Mouse (Mus musculus): ENCODE results near the gene Fbxl18. TPM values are rescaled to one million over a fixed set of nuclear protein-coding genes. Genes with fewer than 3 reads are reported as not detected.

Fbxl18 gene
- polyA plus RNA-seq, 1 experiment from 2014 or later = 25.6 TPM

DNA sequence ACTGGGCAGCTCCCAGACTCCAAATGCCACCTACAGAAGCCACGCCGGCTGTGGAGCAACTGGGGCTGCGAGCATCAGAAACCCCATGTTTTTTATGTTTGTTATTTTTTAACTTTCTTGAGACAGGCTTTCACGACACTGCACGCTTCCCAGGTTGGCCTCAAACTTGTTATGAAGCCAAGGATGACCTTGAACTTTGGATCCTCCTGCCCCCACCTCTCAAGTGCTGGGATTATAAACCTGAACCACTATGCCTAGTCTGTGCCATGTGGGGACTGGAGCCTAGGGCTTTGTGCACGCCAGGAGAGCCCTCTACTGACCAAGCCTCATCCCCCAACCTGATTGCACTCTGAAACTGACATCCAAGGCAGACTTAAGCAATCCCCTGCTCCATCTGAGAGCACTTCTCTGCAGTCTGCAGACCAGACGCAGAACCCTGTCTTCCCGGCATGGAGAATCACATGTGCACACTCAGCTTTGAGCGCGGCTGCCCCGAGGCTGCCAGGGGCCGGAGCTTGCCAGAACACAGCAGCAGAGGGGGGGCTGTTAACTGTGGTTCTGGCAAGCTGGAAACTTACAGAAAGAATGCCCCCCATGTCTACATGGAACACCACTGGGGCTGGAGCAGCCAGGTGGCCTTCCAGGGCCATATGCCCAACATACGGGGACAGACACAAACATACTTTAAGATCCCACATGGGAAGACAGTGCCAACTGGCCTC lies 20.3 kb downstream of the Fbxl18 start:
- 92% methylated on average over 13 of the region's 13 CpGs for WGBS
- peaks cover 91% of the 10 kb centered on the region for H3K36me3 ChIP-seq (replicated peaks)

DNA sequence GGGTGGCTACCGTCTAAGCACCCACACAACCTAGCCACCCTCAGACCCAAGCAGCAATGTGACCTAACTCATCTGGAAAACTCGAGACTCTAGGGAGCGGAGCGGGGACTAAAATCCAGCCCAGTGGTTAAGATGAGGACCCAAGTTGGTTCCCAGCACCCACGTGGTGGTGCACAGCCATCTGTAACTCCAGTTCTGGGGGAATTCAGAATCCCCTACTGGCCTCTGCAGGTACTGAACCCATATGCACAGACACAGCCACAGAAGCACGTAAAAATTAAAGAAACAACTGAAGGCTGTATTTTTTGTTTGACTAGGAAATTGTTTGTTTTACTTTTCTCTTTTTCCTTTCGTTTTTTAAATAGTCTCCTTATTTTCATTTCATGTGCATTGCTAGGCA lies 21.5 kb downstream of the Fbxl18 start:
- H3K4me1 ChIP-seq = peaks cover 14% of the 10 kb centered on the region
- DNase-seq (ENCODE audit: low spot score) = no peak
- 0 out of 2 replicates have a peak, but pooled peaks cover 5% of the 10 kb centered on the region for H3K9me3 ChIP-seq
- no peak overlapping the region for H3K27ac ChIP-seq (replicated peaks)
- H3K27me3 ChIP-seq (replicated peaks; ENCODE audit: low read depth, poor library complexity, severe bottlenecking) = no peaks in the 10 kb centered on the region
- H3K4me3 ChIP-seq = no peak overlapping the region
- H3K36me3 ChIP-seq (replicated peaks) = peaks cover 98% of the 10 kb centered on the region
- 93% methylated on average over 7 of the region's 7 CpGs for WGBS

More for the DNA sequence above, 20.3 kb downstream of the Fbxl18 start:
- Histone ChIP-seq H3K4me3 (no peak overlapping the region), H3K27me3 (replicated peaks; ENCODE audit: low read depth, poor library complexity, severe bottlenecking) (no peaks in the 10 kb centered on the region), H3K27ac (replicated peaks) (no peak overlapping the region), H3K4me1 (peaks cover 10% of the 10 kb centered on the region), H3K9me3 (0 out of 2 replicates have a peak, but pooled peaks cover 5% of the 10 kb centered on the region)
- DNase-seq (ENCODE audit: low spot score) = no peak

DNA sequence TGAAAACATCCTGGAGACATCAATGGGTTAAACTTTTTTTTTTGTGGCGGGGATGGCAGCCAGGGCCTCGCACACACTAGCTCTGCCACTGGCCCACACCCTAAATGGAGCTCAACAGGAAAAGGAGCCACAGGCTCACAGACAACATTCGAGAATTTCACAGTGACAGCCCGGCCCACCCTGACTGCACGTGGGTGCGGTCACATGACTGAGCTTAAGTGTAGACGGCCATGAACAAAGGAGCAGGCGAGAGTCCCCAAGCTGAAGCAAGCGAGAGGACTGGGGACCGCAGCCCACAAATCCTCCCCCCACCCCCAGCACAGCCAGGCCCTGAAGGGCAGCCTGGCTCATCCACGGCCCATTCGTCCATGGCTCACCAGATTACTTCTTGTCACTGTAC lies 23.5 kb downstream of the Fbxl18 start:
- H3K4me1 ChIP-seq = peaks cover 11% of the 10 kb centered on the region
- no peaks in the 10 kb centered on the region for H3K27me3 ChIP-seq (replicated peaks; ENCODE audit: low read depth, poor library complexity, severe bottlenecking)
- DNase-seq (ENCODE audit: low spot score) = no peak
- peak overlapping the region; percentile 54; the same call in 1 of the 2 replicates for H3K27ac ChIP-seq (replicated peaks)
- WGBS = 75% methylated on average over 12 of the region's 12 CpGs
- 0 out of 2 replicates have a peak, but pooled peaks cover 5% of the 10 kb centered on the region for H3K9me3 ChIP-seq
- H3K4me3 ChIP-seq = no peak overlapping the region
- peaks cover 98% of the 10 kb centered on the region for H3K36me3 ChIP-seq (replicated peaks)

GRCm38 (mm10) chr5:142869463-142869862 lies 25.8 kb downstream of the Fbxl18 start:
- WGBS = 83% methylated on average over 13 of the region's 13 CpGs
- no peak for DNase-seq (ENCODE audit: low spot score)
- peaks cover 11% of the 10 kb centered on the region for H3K4me1 ChIP-seq
- no peak overlapping the region for H3K4me3 ChIP-seq
- no peaks in the 10 kb centered on the region for H3K27me3 ChIP-seq (replicated peaks; ENCODE audit: low read depth, poor library complexity, severe bottlenecking)
- H3K27ac ChIP-seq (replicated peaks) = no peak overlapping the region
- 0 out of 2 replicates have a peak, but pooled peaks cover 5% of the 10 kb centered on the region for H3K9me3 ChIP-seq
- peaks cover 89% of the 10 kb centered on the region for H3K36me3 ChIP-seq (replicated peaks)

- WGBS = 60% methylated on average over 16 of the region's 16 CpGs
- H3K36me3 ChIP-seq (replicated peaks) = no peaks in the 10 kb centered on the region
- H3K27ac ChIP-seq (replicated peaks) = no peak overlapping the region
- no peaks in the 10 kb centered on the region for H3K27me3 ChIP-seq (replicated peaks; ENCODE audit: low read depth, poor library complexity, severe bottlenecking)
- no peak overlapping the region for H3K4me3 ChIP-seq
- H3K9me3 ChIP-seq = peaks cover 4% of the 10 kb centered on the region
- no peak for DNase-seq (ENCODE audit: low spot score)
- H3K4me1 ChIP-seq = peaks cover 5% of the 10 kb centered on the region; the same call in 1 of the 2 replicates
These were observed 37.4 kb downstream of the Fbxl18 start for GRCm38 (mm10) chr5:142857763-142858229.

DNA sequence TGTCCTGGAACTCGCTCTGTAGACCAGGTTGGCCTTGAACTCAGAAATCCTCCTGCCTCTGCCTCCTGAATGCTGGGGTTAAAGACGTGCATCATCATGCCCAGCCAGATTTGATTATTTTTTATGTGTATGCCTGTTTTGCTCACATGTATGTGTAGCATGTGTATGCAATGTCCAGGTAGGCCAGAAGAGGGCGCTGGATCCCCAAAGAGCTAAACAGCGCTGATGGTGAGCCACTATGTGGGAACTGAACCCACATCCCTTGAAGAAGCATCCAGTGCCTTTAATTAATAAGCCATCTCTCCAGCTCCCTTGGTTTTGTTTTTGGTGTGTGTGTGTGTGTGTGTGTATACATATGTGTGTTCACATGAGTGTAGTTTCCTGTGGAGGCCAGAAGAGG lies 38.8 kb downstream of the Fbxl18 start:
- no peaks in the 10 kb centered on the region for H3K27me3 ChIP-seq (replicated peaks; ENCODE audit: low read depth, poor library complexity, severe bottlenecking)
- H3K4me1 ChIP-seq = peaks cover 11% of the 10 kb centered on the region; the same call in 1 of the 2 replicates
- peaks cover 4% of the 10 kb centered on the region for H3K9me3 ChIP-seq
- DNase-seq (ENCODE audit: low spot score) = no peak
- WGBS = 73% methylated on average over 4 of the region's 4 CpGs
- no peaks in the 10 kb centered on the region for H3K36me3 ChIP-seq (replicated peaks)
- no peak overlapping the region for H3K27ac ChIP-seq (replicated peaks)
- no peak overlapping the region for H3K4me3 ChIP-seq

GRCm38 (mm10) chr5:142854877-142855276 lies 40.3 kb downstream of the Fbxl18 start:
- peak; percentile 63 for DNase-seq (ENCODE audit: low spot score)
- H3K4me1 ChIP-seq = peaks cover 13% of the 10 kb centered on the region; the same call in 1 of the 2 replicates
- WGBS = 80% methylated on average over 10 of the region's 10 CpGs

DNA sequence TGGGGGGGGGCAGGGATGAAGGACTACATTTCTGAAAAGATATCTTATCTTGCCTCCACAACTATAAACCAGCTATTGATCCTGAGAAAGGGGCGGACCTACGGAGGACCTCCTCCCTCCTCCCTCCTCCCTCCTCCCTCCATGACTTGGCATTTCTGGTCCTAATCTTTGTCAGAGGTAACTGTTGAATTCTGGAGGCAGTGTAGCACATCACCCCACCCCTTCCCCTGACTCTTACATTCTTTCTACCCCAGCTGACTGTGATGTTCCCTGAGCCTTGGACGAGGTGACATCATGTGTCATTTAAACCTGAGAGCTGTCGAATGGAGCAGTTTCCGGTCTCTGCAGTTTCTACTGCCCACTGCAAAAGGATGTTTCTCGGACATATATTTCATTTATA lies 41.6 kb downstream of the Fbxl18 start:
- no peak overlapping the region for H3K27ac ChIP-seq (replicated peaks)
- H3K27me3 ChIP-seq (replicated peaks; ENCODE audit: low read depth, poor library complexity, severe bottlenecking) = no peaks in the 10 kb centered on the region
- 85% methylated on average over 6 of the region's 6 CpGs for WGBS
- no peak for DNase-seq (ENCODE audit: low spot score)
- H3K9me3 ChIP-seq = peaks cover 4% of the 10 kb centered on the region
- peaks cover 13% of the 10 kb centered on the region; the same call in 1 of the 2 replicates for H3K4me1 ChIP-seq
- H3K36me3 ChIP-seq (replicated peaks) = no peaks in the 10 kb centered on the region
- H3K4me3 ChIP-seq = no peak overlapping the region

More at GRCm38 (mm10) chr5:142854877-142855276, 40.3 kb downstream of the Fbxl18 start:
- Histone ChIP-seq H3K36me3 (replicated peaks) (no peaks in the 10 kb centered on the region), H3K27ac (replicated peaks) (no peak overlapping the region), H3K27me3 (replicated peaks; ENCODE audit: low read depth, poor library complexity, severe bottlenecking) (no peaks in the 10 kb centered on the region), H3K9me3 (peaks cover 4% of the 10 kb centered on the region), H3K4me3 (no peak overlapping the region)

DNA sequence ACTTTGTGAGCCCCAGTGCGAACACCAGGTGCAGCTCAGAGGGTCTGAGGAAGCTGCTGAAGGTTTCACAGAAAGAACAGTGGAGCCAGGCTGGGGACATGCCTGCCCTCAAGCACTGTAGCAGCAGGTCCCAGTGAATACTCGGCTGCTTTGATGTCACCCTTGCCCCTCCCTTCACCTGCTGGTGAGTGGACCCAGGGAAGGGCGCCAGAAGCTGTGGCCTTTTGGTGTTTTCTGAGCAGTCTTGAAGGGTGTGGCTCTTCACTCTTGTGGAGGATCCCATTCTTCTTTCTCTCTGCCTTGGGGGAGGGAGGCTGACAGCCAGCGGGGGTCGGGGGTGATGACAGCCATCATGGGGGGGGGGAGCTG lies 43.6 kb downstream of the Fbxl18 start:
- H3K27ac ChIP-seq (replicated peaks) = no peak overlapping the region; the same call in 1 of the 2 replicates
- DNase-seq (ENCODE audit: low spot score) = no peak

DNA sequence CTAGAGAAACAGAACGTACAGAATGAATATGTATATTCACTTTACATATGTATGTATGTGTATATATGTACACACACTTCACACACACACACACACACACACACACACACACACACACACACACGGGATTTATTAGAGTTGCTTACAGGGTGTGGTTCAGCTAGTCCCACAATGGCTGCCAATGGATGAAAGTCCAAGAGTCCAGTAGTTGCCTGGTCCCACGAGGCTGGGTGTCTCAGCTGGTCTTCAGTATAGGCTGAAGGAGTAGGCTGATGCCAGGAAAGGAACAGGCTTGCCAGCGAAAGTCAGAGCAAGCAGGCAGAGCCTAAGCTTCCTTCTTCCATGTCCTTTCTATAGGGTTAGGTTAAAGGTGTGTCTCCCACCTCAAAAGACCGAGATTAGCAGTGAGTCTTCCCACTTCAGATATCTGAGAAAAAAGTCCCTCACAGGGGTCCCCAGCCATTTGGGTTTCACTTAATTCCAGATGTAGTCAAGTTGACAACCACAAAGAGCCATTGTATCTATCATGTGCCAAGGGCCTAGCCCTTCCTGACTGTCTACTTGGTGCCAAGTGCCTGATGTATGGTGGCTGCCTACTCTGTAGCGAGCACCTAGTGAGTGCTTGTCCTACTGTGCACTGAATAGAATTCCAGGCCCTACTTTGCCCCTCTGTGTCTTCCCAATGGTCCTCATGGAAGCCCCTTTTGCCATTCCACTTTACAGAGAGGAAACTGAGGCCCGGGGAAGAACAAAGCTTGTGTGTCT lies 44.1 kb downstream of the Fbxl18 start:
- WGBS = 84% methylated on average over 7 of the region's 7 CpGs
- no peak for DNase-seq (ENCODE audit: low spot score)
- Histone ChIP-seq H3K4me3 (no peak overlapping the region), H3K27me3 (replicated peaks; ENCODE audit: low read depth, poor library complexity, severe bottlenecking) (no peaks in the 10 kb centered on the region), H3K4me1 (peaks cover 8% of the 10 kb centered on the region; the same call in 1 of the 2 replicates), H3K36me3 (replicated peaks) (no peaks in the 10 kb centered on the region), H3K27ac (replicated peaks) (no peak overlapping the region; the same call in 1 of the 2 replicates), H3K9me3 (no peaks in the 10 kb centered on the region)

More for the DNA sequence above, 43.6 kb downstream of the Fbxl18 start:
- H3K4me1 ChIP-seq = peaks cover 8% of the 10 kb centered on the region; the same call in 1 of the 2 replicates
- 77% methylated on average over 5 of the region's 5 CpGs for WGBS
- H3K27me3 ChIP-seq (replicated peaks; ENCODE audit: low read depth, poor library complexity, severe bottlenecking) = no peaks in the 10 kb centered on the region
- H3K4me3 ChIP-seq = no peak overlapping the region
- no peaks in the 10 kb centered on the region for H3K36me3 ChIP-seq (replicated peaks)
- H3K9me3 ChIP-seq = peaks cover 3% of the 10 kb centered on the region

DNA sequence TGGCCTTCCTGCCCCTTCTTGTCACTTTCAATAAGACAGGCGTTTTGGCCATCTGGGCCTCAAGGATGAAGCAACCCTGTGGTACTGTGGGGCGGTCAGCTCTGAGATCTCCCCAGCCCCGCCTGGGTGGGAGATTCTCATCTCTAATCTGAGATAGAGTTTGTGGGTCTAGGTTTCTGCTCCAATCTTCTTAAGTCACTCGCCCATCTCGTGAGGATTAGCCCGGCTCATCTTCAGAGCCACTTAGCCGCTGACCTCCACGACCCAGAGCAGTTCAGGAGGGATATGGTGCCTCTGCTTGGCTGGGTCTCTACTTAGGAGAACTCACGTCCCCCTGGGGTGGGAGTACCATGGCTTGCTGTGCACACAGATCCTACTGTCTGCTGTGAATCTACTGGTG lies 44.7 kb downstream of the Fbxl18 start:
- no peaks in the 10 kb centered on the region for H3K36me3 ChIP-seq (replicated peaks)
- no peak overlapping the region for H3K4me3 ChIP-seq
- no peaks in the 10 kb centered on the region for H3K9me3 ChIP-seq
- H3K27ac ChIP-seq (replicated peaks) = no peak overlapping the region
- WGBS = 73% methylated on average over 9 of the region's 9 CpGs
- peaks cover 8% of the 10 kb centered on the region; the same call in 1 of the 2 replicates for H3K4me1 ChIP-seq
- DNase-seq (ENCODE audit: low spot score) = no peak
- no peaks in the 10 kb centered on the region for H3K27me3 ChIP-seq (replicated peaks; ENCODE audit: low read depth, poor library complexity, severe bottlenecking)

DNA sequence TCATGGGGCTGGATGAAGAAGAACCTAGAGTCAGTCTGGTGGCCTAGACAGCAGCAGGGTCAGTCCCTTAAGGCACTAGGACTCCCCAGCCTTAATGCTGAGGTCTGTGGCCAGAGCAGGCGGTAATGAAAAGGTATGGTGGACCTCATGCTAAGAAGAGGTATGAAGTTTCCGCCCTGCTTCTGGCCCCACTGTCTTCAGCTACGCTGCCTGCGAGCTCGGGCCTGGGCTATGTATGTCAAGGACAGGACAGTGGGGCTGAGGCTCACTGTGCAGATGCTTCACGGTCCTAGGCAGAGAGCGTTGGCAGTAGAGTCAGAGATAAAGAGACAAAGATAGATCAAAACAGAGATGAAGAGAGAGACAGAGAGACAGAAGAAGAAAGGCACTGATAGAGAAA lies 46.3 kb downstream of the Fbxl18 start:
- Histone ChIP-seq H3K27ac (replicated peaks) (no peak overlapping the region), H3K4me3 (no peak overlapping the region), H3K4me1 (peaks cover 8% of the 10 kb centered on the region; the same call in 1 of the 2 replicates), H3K36me3 (replicated peaks) (no peaks in the 10 kb centered on the region), H3K9me3 (no peaks in the 10 kb centered on the region), H3K27me3 (replicated peaks; ENCODE audit: low read depth, poor library complexity, severe bottlenecking) (no peaks in the 10 kb centered on the region)
- WGBS = 92% methylated on average over 7 of the region's 7 CpGs
- DNase-seq (ENCODE audit: low spot score) = no peak

All from embryonic facial prominence, embryonic 10.5 days (tissue).